ENCODE assay signal across 24 mouse cellular contexts in genomic region chr6:47323886-47324285, GRCm38 (mm10).
A peak's percentile ranks its signal among the peaks of the same experiment; 100 is the strongest.
DNase-seq lines count a peak whose midpoint lies in the region; ATAC-seq and TF ChIP-seq lines count a peak whose summit lies in the region.
"Had no signal": no experiment of that assay in that cellular context is flagged by ENCODE, and none has a peak within 500 bp of the region (broad histone marks: within the 10 kb centered on the region; RNA-seq: fewer than 3 reads in every experiment).

No protein-coding gene starts in this region.

- TF ChIP-seq CTCF in heart, postnatal 0 days (IDR thresholded peaks at IDR 0.05; ENCODE audit: low read depth): no peak
- TF ChIP-seq CTCF in heart, adult 2 months (IDR thresholded peaks at IDR 0.05): no peak
- TF ChIP-seq CTCF in brain, embryonic 14.5 days (IDR thresholded peaks at IDR 0.05; ENCODE audit: borderline replicate concordance, extremely low read depth, insufficient read depth, insufficient read length): no peak

- intact Hi-C loops in heart, adult 2 months (cut with DNase I): no loop called here

- H3K79me2 ChIP-seq in heart, adult 2 months (replicated peaks; ENCODE audit: control insufficient read depth, insufficient read depth, low read length): no peaks in the 10 kb centered on the region

- H3K27ac ChIP-seq in heart, postnatal 0 days (ENCODE audit: low read depth): peak overlapping the region; percentile 25; the same call in 1 of the 2 replicates
- no peak overlapping the region for H3K27ac ChIP-seq in heart, adult 2 months
- H3K27ac ChIP-seq: embryonic facial prominence, embryonic 13.5 days; hindbrain, embryonic 12.5 days; limb, embryonic 15.5 days; liver, embryonic 14.5 days; midbrain, embryonic 13.5 days had no signal

- no peaks in the 10 kb centered on the region for H3K4me1 ChIP-seq in heart, postnatal 0 days (ENCODE audit: control insufficient read depth, insufficient read depth)
- 0 out of 2 replicates have a peak, but pooled peaks cover under 1% of the 10 kb centered on the region for H3K4me1 ChIP-seq in heart, adult 2 months (ENCODE audit: control insufficient read depth, insufficient read depth, low read length)
- H3K4me1 ChIP-seq: limb, embryonic 15.5 days had no signal

- 63% methylated on average over 5 of the region's 5 CpGs for WGBS in heart, postnatal 0 days
- 46% methylated on average over 5 of the region's 5 CpGs for WGBS in heart, adult 2 months

- no peak for ATAC-seq in cerebellum, adult (ENCODE audit: insufficient number of reproducible peaks, low FRiP score, low TSS enrichment)
- ATAC-seq in heart, postnatal 0 days (ENCODE audit: insufficient read depth, low read depth): no peak
- ATAC-seq: intestine, embryonic 16.5 days; midbrain, embryonic 13.5 days had no signal

- H3K27me3 ChIP-seq in heart, postnatal 0 days (ENCODE audit: control insufficient read depth, insufficient read depth, low read length): no peaks in the 10 kb centered on the region
- H3K27me3 ChIP-seq in heart, adult 2 months (ENCODE audit: control insufficient read depth, insufficient read depth, low read length): no peaks in the 10 kb centered on the region
- H3K27me3 ChIP-seq: embryonic facial prominence, embryonic 13.5 days; heart, embryonic 12.5 days; hindbrain, embryonic 12.5 days; limb, embryonic 15.5 days; midbrain, embryonic 13.5 days had no signal

- no peak overlapping the region for H3K9ac ChIP-seq in heart, postnatal 0 days (replicated peaks; ENCODE audit: low read depth, low read length)
- no peak overlapping the region for H3K9ac ChIP-seq in heart, adult 2 months (ENCODE audit: low read depth, low read length)
- H3K9ac ChIP-seq: embryonic facial prominence, embryonic 13.5 days; heart, embryonic 12.5 days; hindbrain, embryonic 12.5 days; limb, embryonic 15.5 days; liver, embryonic 14.5 days; lung, embryonic 14.5 days; midbrain, embryonic 13.5 days had no signal

- TF ChIP-seq POLR2A in heart, adult 2 months (IDR thresholded peaks at IDR 0.05; ENCODE audit: insufficient read depth, low read depth, low read length): no peak
- TF ChIP-seq POLR2A in brain, embryonic 14.5 days (IDR thresholded peaks at IDR 0.05; ENCODE audit: borderline replicate concordance, extremely low read depth, insufficient read depth, insufficient read length, poor library complexity, severe bottlenecking): no peak

- no peak for TF ChIP-seq EP300 in heart, postnatal 0 days (IDR thresholded peaks at IDR 0.05; ENCODE audit: low read depth)
- no peak for TF ChIP-seq EP300 in heart, adult 2 months (IDR thresholded peaks at IDR 0.05; ENCODE audit: insufficient read depth, low read depth, low read length)

- H3K9me3 ChIP-seq in heart, postnatal 0 days (replicated peaks; ENCODE audit: control insufficient read depth, low read length): no peaks in the 10 kb centered on the region
- H3K9me3 ChIP-seq: embryonic facial prominence, embryonic 13.5 days; heart, embryonic 12.5 days; hindbrain, embryonic 12.5 days; limb, embryonic 15.5 days; midbrain, embryonic 13.5 days had no signal

- H3K36me3 ChIP-seq in heart, postnatal 0 days (replicated peaks; ENCODE audit: control insufficient read depth, insufficient read depth, low read length): no peaks in the 10 kb centered on the region
- H3K36me3 ChIP-seq in heart, adult 2 months (ENCODE audit: control insufficient read depth, insufficient read depth, low read length): no peaks in the 10 kb centered on the region
- H3K36me3 ChIP-seq: embryonic facial prominence, embryonic 13.5 days; heart, embryonic 12.5 days; hindbrain, embryonic 12.5 days; limb, embryonic 15.5 days; midbrain, embryonic 13.5 days had no signal

- no peak overlapping the region for H3K4me2 ChIP-seq in heart, postnatal 0 days (ENCODE audit: low read depth, low read length)
- H3K4me2 ChIP-seq: embryonic facial prominence, embryonic 13.5 days; hindbrain, embryonic 12.5 days; limb, embryonic 15.5 days; lung, embryonic 14.5 days; midbrain, embryonic 13.5 days had no signal

- H3K4me3 ChIP-seq in heart, postnatal 0 days (ENCODE audit: low read depth, low read length): no peak overlapping the region
- H3K4me3 ChIP-seq in heart, adult 2 months: no peak overlapping the region
- H3K4me3 ChIP-seq: embryonic facial prominence, embryonic 13.5 days; erythroblast, embryonic 14.5 days; heart, embryonic 12.5 days; hindbrain, embryonic 12.5 days; limb, embryonic 15.5 days; midbrain, embryonic 13.5 days; myocyte had no signal

- peak; percentile 25 to 39 for DNase-seq in cerebellum, postnatal 10 days
- no peak for DNase-seq in heart, postnatal 0 days (ENCODE audit: low spot score)
- no peak for DNase-seq in heart, adult 2 months
- DNase-seq in kidney, postnatal 4 days: peak; percentile 11 to 21
- DNase-seq in kidney, adult 11 months: no peak
- DNase-seq in brain, embryonic 14.5 days (ENCODE audit: low read depth): peak; percentile 83
- no peak for DNase-seq in T-cell, adult 2 months (ENCODE audit: low spot score)
- DNase-seq: adrenal gland, postnatal 36 days; cerebellum, adult 11-12 months; heart, postnatal 14 days; left cerebral cortex, postnatal 4 days; lung, embryonic 14.5 days; right cerebral cortex, postnatal 14 days; spleen, adult 18-20 months had no signal

Comparison
In these comparisons a context has a peak if more than half of its experiments do, and no peak if none do; other contexts are left out.
1. DNase-seq: peak in cerebellum, postnatal 10 days (2 of 2), kidney, postnatal 4 days (2 of 2) and brain, embryonic 14.5 days (single experiment); none in heart, postnatal 0 days (single experiment), heart, adult 2 months (0 of 2), kidney, adult 11 months (single experiment) and T-cell, adult 2 months (single experiment).